22 mouse cellular contexts compared by ENCODE assay signal in the genomic region with DNA sequence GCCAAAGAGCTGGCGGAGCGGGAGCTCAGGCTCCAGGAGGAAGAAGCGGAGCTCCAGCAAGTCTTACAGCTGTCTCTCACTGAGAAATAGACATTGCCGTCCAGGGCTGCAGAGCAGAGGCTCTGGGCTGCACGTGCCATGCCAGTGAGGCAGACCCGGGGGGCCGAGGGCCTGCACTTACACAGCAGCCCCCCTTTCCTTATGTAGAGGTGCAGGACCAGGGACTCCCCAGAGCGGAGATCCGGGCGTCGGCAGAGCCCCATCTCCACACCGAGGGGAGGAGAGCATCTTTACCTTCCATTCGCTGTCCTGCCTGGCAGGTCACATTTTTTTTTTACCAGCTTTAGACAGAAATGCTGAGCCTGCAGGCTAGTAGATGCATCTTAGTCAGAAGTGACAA. TPM values are rescaled to one million over a fixed set of nuclear protein-coding genes. Genes with fewer than 3 reads are reported as not detected.
DNase-seq lines count a peak whose midpoint lies in the region; ATAC-seq and TF ChIP-seq lines count a peak whose summit lies in the region.
"Had no signal": no experiment of that assay in that cellular context is flagged by ENCODE, and none has a peak within 500 bp of the region (broad histone marks: within the 10 kb centered on the region; RNA-seq: fewer than 3 reads in every experiment).

No protein-coding gene starts in this region.

- peak overlapping the region; percentile 39; the same call in 1 of the 2 replicates for H3K27ac ChIP-seq in cerebellum, adult 2 months (ENCODE audit: insufficient read depth, low read length)
- peak overlapping the region; percentile 74; the same call in 1 of the 2 replicates for H3K27ac ChIP-seq in layer of hippocampus, adult 2 months
- H3K27ac ChIP-seq in limb, embryonic 10.5 days: 0 out of 2 replicates have a peak overlapping the region, but pooled peaks have one; percentile 10
- H3K27ac ChIP-seq in midbrain, embryonic 14.5 days (replicated peaks; ENCODE audit: low read depth, low read length): peak overlapping the region; percentile 13
- H3K27ac ChIP-seq: embryonic facial prominence, embryonic 12.5 days; forebrain, embryonic 15.5 days had no signal

- H3K4me1 ChIP-seq in cerebellum, adult 2 months (ENCODE audit: control insufficient read depth, insufficient read depth, low read length): peaks cover 9% of the 10 kb centered on the region
- H3K4me1 ChIP-seq in limb, embryonic 10.5 days: peaks cover 40% of the 10 kb centered on the region
- H3K4me1 ChIP-seq in midbrain, embryonic 14.5 days (ENCODE audit: control insufficient read depth, insufficient read depth, low read length): no peaks in the 10 kb centered on the region
- H3K4me1 ChIP-seq: forebrain, embryonic 15.5 days had no signal

- no peak for TF ChIP-seq CTCF in cerebellum, adult 2 months (IDR thresholded peaks at IDR 0.05; ENCODE audit: borderline replicate concordance, insufficient read depth, low read depth, low read length)
- TF ChIP-seq CTCF in layer of hippocampus, adult 2 months (conservative IDR thresholded peaks at IDR 0.05): no peak

- H3K9me3 ChIP-seq in limb, embryonic 10.5 days (replicated peaks): no peaks in the 10 kb centered on the region
- no peaks in the 10 kb centered on the region for H3K9me3 ChIP-seq in midbrain, embryonic 14.5 days (ENCODE audit: control insufficient read depth, low read length)
- H3K9me3 ChIP-seq: embryonic facial prominence, embryonic 12.5 days; forebrain, embryonic 15.5 days; G1E; heart, embryonic 12.5 days had no signal

- no peak overlapping the region for H3K9ac ChIP-seq in midbrain, embryonic 14.5 days (replicated peaks; ENCODE audit: low read length)
- H3K9ac ChIP-seq: embryonic facial prominence, embryonic 12.5 days; forebrain, embryonic 15.5 days; heart, embryonic 12.5 days had no signal

- H3K36me3 ChIP-seq in limb, embryonic 10.5 days: peaks cover 94% of the 10 kb centered on the region
- peaks cover 97% of the 10 kb centered on the region for H3K36me3 ChIP-seq in midbrain, embryonic 14.5 days (ENCODE audit: control insufficient read depth, insufficient read depth, low read length)

- H3K27me3 ChIP-seq in cerebellum, adult 2 months (ENCODE audit: control insufficient read depth, insufficient read depth, low read length): no peaks in the 10 kb centered on the region
- H3K27me3 ChIP-seq in limb, embryonic 10.5 days (ENCODE audit: low read depth, poor library complexity, severe bottlenecking): no peaks in the 10 kb centered on the region
- no peaks in the 10 kb centered on the region for H3K27me3 ChIP-seq in midbrain, embryonic 14.5 days (ENCODE audit: control insufficient read depth, insufficient read depth, low read length)
- H3K27me3 ChIP-seq: embryonic facial prominence, embryonic 12.5 days; forebrain, embryonic 15.5 days; heart, embryonic 12.5 days had no signal

- intact Hi-C loops in gastrocnemius, postnatal 14 days (cut with DNase I; ENCODE audit: low total_unique reads): no loop called here

- ATAC-seq in midbrain, embryonic 14.5 days (ENCODE audit: low FRiP score, low TSS enrichment): no peak
- ATAC-seq: CD4-positive, CD25-positive, alpha-beta regulatory T cell, adult 4 months; forebrain, embryonic 15.5 days had no signal

- TF ChIP-seq POLR2A in cerebellum, adult 2 months (IDR thresholded peaks at IDR 0.05; ENCODE audit: borderline replicate concordance, insufficient read depth, low read length): no peak

- H3K4me3 ChIP-seq in cerebellum, adult 2 months (replicated peaks; ENCODE audit: insufficient read depth, low read depth, low read length): no peak overlapping the region
- no peak overlapping the region for H3K4me3 ChIP-seq in layer of hippocampus, adult 2 months
- no peak overlapping the region for H3K4me3 ChIP-seq in limb, embryonic 10.5 days
- H3K4me3 ChIP-seq in midbrain, embryonic 14.5 days (replicated peaks; ENCODE audit: low read depth, low read length): no peak overlapping the region
- H3K4me3 ChIP-seq: embryonic facial prominence, embryonic 12.5 days; forebrain, embryonic 15.5 days; heart, adult 2 months; heart, embryonic 12.5 days had no signal

- 65% methylated on average over 13 of the region's 13 CpGs for WGBS in cerebellum, adult 2 months
- WGBS in limb, embryonic 10.5 days: 88% methylated on average over 13 of the region's 13 CpGs
- WGBS in midbrain, embryonic 14.5 days: 80% methylated on average over 13 of the region's 13 CpGs

- no peak overlapping the region for H3K4me2 ChIP-seq in midbrain, embryonic 14.5 days (ENCODE audit: low read length)
- H3K4me2 ChIP-seq: embryonic facial prominence, embryonic 12.5 days; forebrain, embryonic 15.5 days; heart, embryonic 12.5 days had no signal

- no peak for DNase-seq in cerebellum, adult 2 months
- no peak for DNase-seq in cerebellum, adult 18-20 months
- no peak for DNase-seq in layer of hippocampus, adult 2 months (ENCODE audit: low spot score in 2 of 2)
- no peak for DNase-seq in layer of hippocampus, postnatal 14 days (ENCODE audit: low spot score in 2 of 2)
- DNase-seq in limb, embryonic 10.5 days (ENCODE audit: low spot score): no peak
- no peak for DNase-seq in midbrain, embryonic 14.5 days
- DNase-seq in gastrocnemius, postnatal 14 days: no peak
- DNase-seq in natural killer cell, adult 2 months (ENCODE audit: low spot score in 2 of 2): no peak
- DNase-seq: adrenal gland, adult 8-10 months had no signal

RNA-seq across cellular contexts. Expression of a gene that starts 18.9 kb away (rescaled TPM):
- 227 and 230 TPM in 2 replicates for polyA plus RNA-seq in cerebellum, adult 2 months (2012; rRNA removed)
- 100 to 1,000 TPM; 136 to 154 TPM for total RNA-seq in layer of hippocampus, adult 2 months (2021)
- total RNA-seq in layer of hippocampus, postnatal 14 days (2021): 100 to 1,000 TPM; 148 to 161 TPM
- 92.0 and 92.4 TPM in 2 replicates for polyA plus RNA-seq in limb, embryonic 10.5 days (2016; fragmentation: Nextera tagmentation; extraction: Ambion mirVana)
- 276 and 315 TPM in 2 replicates for polyA plus RNA-seq in midbrain, embryonic 14.5 days (2014; fragmentation: Nextera tagmentation; extraction: Ambion mirVana)
- total RNA-seq in gastrocnemius, postnatal 14 days (2021): 10 to 100 TPM in 1 of 2 experiments, 1 to 10 TPM in 1; 9.4 to 10.5 TPM

RNA-seq across cellular contexts. Expression of a gene that starts 29.0 kb away (rescaled TPM):
- polyA plus RNA-seq in cerebellum, adult 2 months (2012; rRNA removed): 96.5 and 107 TPM in 2 replicates
- 10 to 100 TPM; 45.7 to 47.5 TPM for total RNA-seq in layer of hippocampus, adult 2 months (2021)
- 10 to 100 TPM; 41.1 to 48.5 TPM for total RNA-seq in layer of hippocampus, postnatal 14 days (2021)
- polyA plus RNA-seq in limb, embryonic 10.5 days (2016; fragmentation: Nextera tagmentation; extraction: Ambion mirVana): 36.1 and 44.8 TPM in 2 replicates
- polyA plus RNA-seq in midbrain, embryonic 14.5 days (2014; fragmentation: Nextera tagmentation; extraction: Ambion mirVana): 36.3 and 39.5 TPM in 2 replicates
- 10 to 100 TPM; 19.8 to 25.8 TPM for total RNA-seq in gastrocnemius, postnatal 14 days (2021)

RNA-seq across cellular contexts. Expression of a gene that starts 29.9 kb away (rescaled TPM):
- polyA plus RNA-seq in cerebellum, adult 2 months (2012; rRNA removed): 61.6 and 62.1 TPM in 2 replicates
- 10 to 100 TPM; 39.6 to 48.8 TPM for total RNA-seq in layer of hippocampus, adult 2 months (2021)
- total RNA-seq in layer of hippocampus, postnatal 14 days (2021): 10 to 100 TPM; 41.7 to 42.3 TPM
- 43.1 and 44.0 TPM in 2 replicates for polyA plus RNA-seq in limb, embryonic 10.5 days (2016; fragmentation: Nextera tagmentation; extraction: Ambion mirVana)
- 40.9 and 48.5 TPM in 2 replicates for polyA plus RNA-seq in midbrain, embryonic 14.5 days (2014; fragmentation: Nextera tagmentation; extraction: Ambion mirVana)
- 10 to 100 TPM; 29.9 to 30.1 TPM for total RNA-seq in gastrocnemius, postnatal 14 days (2021)

RNA-seq across cellular contexts. Expression of a gene that starts 49.1 kb away (rescaled TPM):
- polyA plus RNA-seq in cerebellum, adult 2 months (2012; rRNA removed): not detected in 2 replicates
- not detected for total RNA-seq in layer of hippocampus, adult 2 months (2021)
- not detected for total RNA-seq in layer of hippocampus, postnatal 14 days (2021)
- polyA plus RNA-seq in limb, embryonic 10.5 days (2016; fragmentation: Nextera tagmentation; extraction: Ambion mirVana): not detected in 2 replicates
- not detected in 2 replicates for polyA plus RNA-seq in midbrain, embryonic 14.5 days (2014; fragmentation: Nextera tagmentation; extraction: Ambion mirVana)
- total RNA-seq in gastrocnemius, postnatal 14 days (2021): not detected
- total RNA-seq: adrenal gland, adult 8-10 months; adrenal gland, postnatal 36 days; G1E; gastrocnemius, adult 8-10 months; gastrocnemius, postnatal 4 days; heart, adult 2 months; heart, postnatal 36 days had no signal
- polyA plus RNA-seq: CD4-positive, CD25-positive, alpha-beta regulatory T cell, adult 4 months; embryonic facial prominence, embryonic 12.5 days; forebrain, embryonic 11.5 days; forebrain, embryonic 15.5 days; G1E; heart, adult 2 months; heart, embryonic 12.5 days; heart, embryonic 16.5 days; hindbrain, embryonic 11.5 days had no signal

RNA-seq across cellular contexts. Expression of a gene that starts 54.1 kb away (rescaled TPM):
- polyA plus RNA-seq in cerebellum, adult 2 months (2012; rRNA removed): 0.16 TPM in 2 replicates
- total RNA-seq in layer of hippocampus, adult 2 months (2021): under 1 TPM; 0.51 to 0.59 TPM
- total RNA-seq in layer of hippocampus, postnatal 14 days (2021): under 1 TPM; 0.88 to 0.97 TPM
- not detected in 2 replicates for polyA plus RNA-seq in limb, embryonic 10.5 days (2016; fragmentation: Nextera tagmentation; extraction: Ambion mirVana)
- polyA plus RNA-seq in midbrain, embryonic 14.5 days (2014; fragmentation: Nextera tagmentation; extraction: Ambion mirVana): 3.4 and 3.5 TPM in 2 replicates
- total RNA-seq in gastrocnemius, postnatal 14 days (2021): not detected
- total RNA-seq: adrenal gland, adult 8-10 months; adrenal gland, postnatal 36 days; gastrocnemius, adult 8-10 months; gastrocnemius, postnatal 4 days; heart, adult 2 months; heart, postnatal 36 days had no signal
- polyA plus RNA-seq: CD4-positive, CD25-positive, alpha-beta regulatory T cell, adult 4 months; G1E; heart, adult 2 months; heart, embryonic 12.5 days; heart, embryonic 16.5 days had no signal

Comparison
In these comparisons a context has a peak if more than half of its experiments do, and no peak if none do; other contexts are left out.
1. H3K27ac ChIP-seq: peak in every context shown above with its lines; median percentile 74 in layer of hippocampus, adult 2 months; 39 in cerebellum, adult 2 months; 13 in midbrain, embryonic 14.5 days; 10 in limb, embryonic 10.5 days.
2. RNA of a gene that starts 18.9 kb away (total RNA-seq): 148 to 161 TPM in layer of hippocampus, postnatal 14 days and 136 to 154 TPM in layer of hippocampus, adult 2 months; 9.4 to 10.5 TPM in gastrocnemius, postnatal 14 days; every median in the first group is over 10 times any median in the second.